Mouse (Mus musculus) frontal cortex, adult (tissue): Measurements from ENCODE around the gene Sar1a.

ENCODE experiments used
- ATAC-seq: cut with Nextera tagmentation; 2 replicates; pipeline ENCODE4 v1.9.2; 2017; ENCODE audit warnings: mild to moderate bottlenecking, moderate library complexity, mixed read lengths; ENCODE audit not compliant: low TSS enrichment

Sar1a gene

GRCm38 (mm10) chr10:61679545-61679944 lies 554 bp upstream of the Sar1a start:
- ATAC-seq = peak; percentile 4; the same call in 1 of the 2 replicates

- no peak for ATAC-seq
These were observed 9.3 kb downstream of the Sar1a start for GRCm38 (mm10) chr10:61689405-61689804.

GRCm38 (mm10) chr10:61693563-61693962 lies 13.5 kb downstream of the Sar1a start:
- no peak for ATAC-seq

GRCm38 (mm10) chr10:61694870-61695670 lies 15.0 kb downstream of the Sar1a start, which contains the start of gene Tysnd1:
TSS of gene Tysnd1 (plus strand) at chr10:61695514.
- ATAC-seq = peak; percentile 94

GRCm38 (mm10) chr10:61695703-61696559 lies 15.8 kb downstream of the Sar1a start:
- peak; percentile 48 for ATAC-seq

- ATAC-seq = no peak
These were observed 16.4 kb downstream of the Sar1a start for GRCm38 (mm10) chr10:61696560-61696823.

GRCm38 (mm10) chr10:61697028-61697427 lies 16.9 kb downstream of the Sar1a start:
- no peak for ATAC-seq

- no peak for ATAC-seq
These were observed 24.6 kb downstream of the Sar1a start for GRCm38 (mm10) chr10:61704663-61705062.

- ATAC-seq = no peak
These were observed 26.6 kb downstream of the Sar1a start for GRCm38 (mm10) chr10:61706412-61707375.

GRCm38 (mm10) chr10:61713601-61714000 lies 33.5 kb downstream of the Sar1a start:
- ATAC-seq = no peak

GRCm38 (mm10) chr10:61714146-61714545 lies 34.0 kb downstream of the Sar1a start:
- no peak for ATAC-seq

- ATAC-seq = peak; percentile 69
These were observed 34.8 kb downstream of the Sar1a start, which contains the start of gene Aifm2 for GRCm38 (mm10) chr10:61714771-61715461. TSS of gene Aifm2 (plus strand) at chr10:61715263.

GRCm38 (mm10) chr10:61715462-61715837 lies 35.4 kb downstream of the Sar1a start:
- no peak for ATAC-seq

GRCm38 (mm10) chr10:61715996-61716864 lies 36.1 kb downstream of the Sar1a start:
- no peak for ATAC-seq

- no peak for ATAC-seq
These were observed 37.6 kb downstream of the Sar1a start for GRCm38 (mm10) chr10:61717406-61718296.

GRCm38 (mm10) chr10:61720331-61720730 lies 40.2 kb downstream of the Sar1a start:
- ATAC-seq = no peak

- no peak for ATAC-seq
These were observed 42.1 kb downstream of the Sar1a start for GRCm38 (mm10) chr10:61722215-61722614.

- ATAC-seq = no peak
These were observed 43.2 kb downstream of the Sar1a start for GRCm38 (mm10) chr10:61723271-61723670.

GRCm38 (mm10) chr10:61729181-61729580 lies 49.1 kb downstream of the Sar1a start:
- ATAC-seq = peak; percentile 27; the same call in 1 of the 2 replicates
